In genomic region chr1:98089336-98089975, GRCm38 (mm10) we compare ENCODE assay signal across 26 mouse cellular contexts.
"Had no signal": no experiment of that assay in that cellular context is flagged by ENCODE, and none has a peak within 500 bp of the region (broad histone marks: within the 10 kb centered on the region; RNA-seq: fewer than 3 reads in every experiment).

No protein-coding gene starts in this region.

- H3K36me3 ChIP-seq: heart, embryonic 13.5 days; heart, embryonic 15.5 days; hindbrain, embryonic 10.5 days; hindbrain, embryonic 12.5 days; kidney, embryonic 15.5 days; limb, embryonic 13.5 days; limb, embryonic 15.5 days; liver, embryonic 12.5 days had no signal

- H3K4me3 ChIP-seq: heart, adult 2 months; heart, embryonic 13.5 days; heart, embryonic 15.5 days; hindbrain, embryonic 10.5 days; hindbrain, embryonic 12.5 days; kidney, embryonic 15.5 days; left cerebral cortex, adult 2 months; limb, embryonic 13.5 days; limb, embryonic 15.5 days; liver, embryonic 12.5 days had no signal

- H3K27ac ChIP-seq: heart, adult 2 months; heart, embryonic 13.5 days; heart, embryonic 15.5 days; hindbrain, embryonic 10.5 days; hindbrain, embryonic 12.5 days; hindbrain, embryonic 14.5 days; hindbrain, postnatal 0 days; kidney, embryonic 15.5 days; kidney, postnatal 0 days; left cerebral cortex, adult 2 months; limb, embryonic 13.5 days; limb, embryonic 15.5 days; liver, embryonic 12.5 days; liver, embryonic 14.5 days had no signal

- ATAC-seq: hindbrain, postnatal 0 days; intestine, embryonic 16.5 days; liver, embryonic 12.5 days had no signal

- H3K4me2 ChIP-seq: heart, embryonic 11.5 days; heart, embryonic 13.5 days; heart, embryonic 15.5 days; hindbrain, embryonic 12.5 days; hindbrain, embryonic 14.5 days; kidney, embryonic 15.5 days; limb, embryonic 13.5 days; limb, embryonic 15.5 days; liver, embryonic 12.5 days had no signal

- DNase-seq: gastrocnemius, postnatal 14 days; gastrocnemius, postnatal 36 days; heart, adult 2 months; heart, postnatal 14 days; heart, postnatal 36 days; kidney, adult 11 months; kidney, adult 2 months; kidney, adult 9 months; kidney, postnatal 14 days; kidney, postnatal 36 days; layer of hippocampus, adult 9-11 months had no signal

- H3K4me1 ChIP-seq: liver, embryonic 12.5 days had no signal

- H3K9me3 ChIP-seq: heart, embryonic 13.5 days; heart, embryonic 15.5 days; hindbrain, embryonic 10.5 days; hindbrain, embryonic 12.5 days; kidney, embryonic 15.5 days; limb, embryonic 13.5 days; limb, embryonic 15.5 days; liver, embryonic 12.5 days had no signal

- H3K27me3 ChIP-seq: heart, embryonic 13.5 days; heart, embryonic 15.5 days; hindbrain, embryonic 12.5 days; kidney, embryonic 15.5 days; limb, embryonic 13.5 days; limb, embryonic 15.5 days; liver, embryonic 12.5 days had no signal

- H3K9ac ChIP-seq: heart, embryonic 13.5 days; heart, embryonic 15.5 days; hindbrain, embryonic 12.5 days; hindbrain, embryonic 14.5 days; kidney, embryonic 15.5 days; limb, embryonic 13.5 days; limb, embryonic 15.5 days; liver, embryonic 12.5 days; liver, embryonic 14.5 days had no signal
